Mouse (Mus musculus) hindbrain, embryonic 14.5 days (tissue): ENCODE measurements around the gene Dock3. TPM values are rescaled to one million over a fixed set of nuclear protein-coding genes. Genes with fewer than 3 reads are reported as not detected.
"Not testable (repeated sequence)": the region's sequence is repeated elsewhere in the genome, so short reads cannot be mapped to it uniquely, and the experiment has no call there.

Experiments used
- ATAC-seq: fragments of 200-750 bp; cut with Nextera tagmentation; 2 replicates; pipeline ENCODE4 v1.8.0; 2017; ENCODE audit warnings: moderate number of reproducible peaks, mild to moderate bottlenecking, moderate TSS enrichment, moderate library complexity; ENCODE audit not compliant: low FRiP score
- DNase-seq: peaks from one replicate; pipeline ENCODE4 v3.0.0-alpha.2; 2015; ENCODE audit warnings: low spot score
- H3K27ac ChIP-seq: fragments of 300-500 bp; sonication (generic); 2 replicates; pipeline ENCODE4 v1.5.1; 2014; ENCODE audit warnings: mild to moderate bottlenecking, moderate library complexity
- H3K27me3 ChIP-seq: fragments of 300-500 bp; sonication (generic); 2 replicates; pipeline ENCODE4 v1.6.1; 2014; ENCODE audit warnings: mild to moderate bottlenecking, low read length, mixed read lengths; ENCODE audit not compliant: control insufficient read depth, insufficient read depth
- H3K36me3 ChIP-seq: fragments of 300-500 bp; sonication (generic); replicated peaks from 2 replicates; pipeline ENCODE4 v1.6.1; 2014; ENCODE audit not compliant: control insufficient read depth, insufficient read depth
- H3K4me1 ChIP-seq: fragments of 300-500 bp; sonication (generic); replicated peaks from 2 replicates; pipeline ENCODE4 v1.6.1; 2014; ENCODE audit warnings: antibody characterized with exemption, low read length, mixed read lengths; ENCODE audit not compliant: control insufficient read depth, insufficient read depth
- H3K4me2 ChIP-seq: fragments of 300-500 bp; sonication (generic); replicated peaks from 2 replicates; pipeline ENCODE4 v1.6.1; 2014; ENCODE audit warnings: mild to moderate bottlenecking, moderate library complexity
- H3K4me3 ChIP-seq: fragments of 300-500 bp; sonication (generic); replicated peaks from 2 replicates; pipeline ENCODE4 v1.5.1; 2014; ENCODE audit warnings: mild to moderate bottlenecking, low read length
- H3K9ac ChIP-seq: fragments of 300-500 bp; sonication (generic); 2 replicates; pipeline ENCODE4 v1.6.1; 2014
- H3K9me3 ChIP-seq: fragments of 300-500 bp; sonication (generic); 2 replicates; pipeline ENCODE4 v1.6.1; 2016; ENCODE audit warnings: low read length; ENCODE audit not compliant: control insufficient read depth
- WGBS: fragments of 180-500 bp; shearing (Covaris S2); extraction: QIAGEN DNeasy Blood & Tissue Kit; methylation state at CpG from one replicate; pipeline ENCODE4 v1.1.7; 2014; 5-methylcytosine and 5-hydroxymethylcytosine counted together
- polyA plus RNA-seq: library from polyadenylated mRNA; unstranded; fragments of >200 nt; fragmentation: Nextera tagmentation; extraction: Ambion mirVana; gene quantifications from 2 replicates; pipeline ENCODE4 v1.2.1, GENCODE M21; 2014

Dock3 gene
- polyA plus RNA-seq, 1 experiment from 2014 or later = 25.7 TPM

- Histone ChIP-seq H3K36me3 (no peaks in the 10 kb centered on the region), H3K4me3 (no peak overlapping the region), H3K9ac (no peak overlapping the region), H3K4me1 (peaks cover 13% of the 10 kb centered on the region; the same call in 1 of the 2 replicates), H3K9me3 (no peaks in the 10 kb centered on the region), H3K27me3 (no peaks in the 10 kb centered on the region), H3K27ac (no peak overlapping the region), H3K4me2 (no peak overlapping the region)
- 71% methylated on average over 6 of the region's 6 CpGs for WGBS
- no peak for ATAC-seq
- no peak for DNase-seq
Observed at GRCm38 (mm10) chr9:107249154-107249553, 17.4 kb upstream of the Dock3 start.

- Histone ChIP-seq H3K4me2 (no peak overlapping the region), H3K4me3 (no peak overlapping the region), H3K4me1 (no peaks in the 10 kb centered on the region), H3K36me3 (no peaks in the 10 kb centered on the region), H3K9ac (no peak overlapping the region), H3K27ac (no peak overlapping the region), H3K27me3 (no peaks in the 10 kb centered on the region), H3K9me3 (no peaks in the 10 kb centered on the region)
- 67% methylated on average over 4 of the region's 4 CpGs for WGBS
- ATAC-seq (no peak), DNase-seq (no peak)
Observed at GRCm38 (mm10) chr9:107246170-107246569, 14.5 kb upstream of the Dock3 start.

DNA sequence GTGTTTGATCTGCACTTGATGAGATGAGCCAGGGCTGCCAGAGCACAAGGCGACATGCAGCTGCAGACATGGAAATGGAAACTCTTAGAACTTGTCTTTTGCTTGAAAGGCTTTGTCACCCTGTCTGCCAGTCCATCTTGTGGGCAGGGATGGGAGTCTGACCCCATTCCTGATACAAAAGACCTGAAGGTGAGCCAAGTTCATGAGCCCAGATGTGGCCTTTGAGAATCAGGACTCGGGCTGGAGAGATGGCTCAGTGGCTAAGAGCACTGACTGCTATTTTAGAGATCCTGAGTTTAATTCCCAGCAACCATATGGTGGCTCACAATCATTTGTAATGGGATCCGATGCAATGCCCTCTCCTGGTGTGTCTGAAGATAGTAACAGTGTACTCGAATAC lies 13.6 kb upstream of the Dock3 start:
- WGBS = 90% methylated on average over 4 of the region's 4 CpGs

GRCm38 (mm10) chr9:107236151-107236550 lies 4.4 kb upstream of the Dock3 start:
- H3K27me3 ChIP-seq = peaks cover 38% of the 10 kb centered on the region
- 73% methylated on average over 5 of the region's 5 CpGs for WGBS

More for the DNA sequence above, 13.6 kb upstream of the Dock3 start:
- ATAC-seq (no peak), DNase-seq (no peak)
- Histone ChIP-seq H3K4me3 (no peak overlapping the region), H3K27me3 (no peaks in the 10 kb centered on the region), H3K4me2 (no peak overlapping the region), H3K4me1 (no peaks in the 10 kb centered on the region), H3K27ac (no peak overlapping the region), H3K9ac (no peak overlapping the region), H3K36me3 (no peaks in the 10 kb centered on the region), H3K9me3 (no peaks in the 10 kb centered on the region)

DNA sequence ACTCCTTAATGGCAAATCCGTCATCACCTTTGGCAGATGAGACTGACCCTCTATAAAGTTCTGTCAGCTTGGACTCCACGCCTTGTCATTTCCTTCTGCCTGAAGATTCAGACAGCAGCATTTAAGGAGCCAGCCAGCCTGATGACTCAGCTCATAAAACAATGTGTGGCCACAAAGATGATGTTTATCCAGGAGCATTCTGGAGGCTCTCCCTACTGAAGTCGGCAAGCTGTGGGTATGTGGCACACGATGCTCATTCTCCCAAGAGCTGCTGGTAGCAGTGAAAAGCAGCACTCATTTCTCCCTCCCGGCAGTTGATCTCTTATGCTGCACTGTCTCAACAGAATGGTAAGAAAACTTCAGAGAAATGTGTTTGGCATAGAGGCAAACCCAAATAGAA lies 3.6 kb upstream of the Dock3 start:
- peaks cover 38% of the 10 kb centered on the region for H3K27me3 ChIP-seq
- no peak overlapping the region for H3K9ac ChIP-seq
- no peak overlapping the region for H3K27ac ChIP-seq
- peaks cover 5% of the 10 kb centered on the region; the same call in 1 of the 2 replicates for H3K4me1 ChIP-seq
- no peaks in the 10 kb centered on the region for H3K36me3 ChIP-seq
- H3K4me2 ChIP-seq = no peak overlapping the region
- DNase-seq (no peak), ATAC-seq (no peak)
- WGBS = 76% methylated on average over 5 of the region's 5 CpGs
- no peaks in the 10 kb centered on the region for H3K9me3 ChIP-seq
- H3K4me3 ChIP-seq = no peak overlapping the region

More at GRCm38 (mm10) chr9:107236151-107236550, 4.4 kb upstream of the Dock3 start:
- DNase-seq (no peak), ATAC-seq (no peak)
- H3K36me3 ChIP-seq = no peaks in the 10 kb centered on the region
- 0 out of 2 replicates have a peak, but pooled peaks cover 4% of the 10 kb centered on the region for H3K4me1 ChIP-seq
- no peak overlapping the region for H3K9ac ChIP-seq
- H3K27ac ChIP-seq = no peak overlapping the region
- no peak overlapping the region for H3K4me2 ChIP-seq
- no peaks in the 10 kb centered on the region for H3K9me3 ChIP-seq
- H3K4me3 ChIP-seq = no peak overlapping the region

DNA sequence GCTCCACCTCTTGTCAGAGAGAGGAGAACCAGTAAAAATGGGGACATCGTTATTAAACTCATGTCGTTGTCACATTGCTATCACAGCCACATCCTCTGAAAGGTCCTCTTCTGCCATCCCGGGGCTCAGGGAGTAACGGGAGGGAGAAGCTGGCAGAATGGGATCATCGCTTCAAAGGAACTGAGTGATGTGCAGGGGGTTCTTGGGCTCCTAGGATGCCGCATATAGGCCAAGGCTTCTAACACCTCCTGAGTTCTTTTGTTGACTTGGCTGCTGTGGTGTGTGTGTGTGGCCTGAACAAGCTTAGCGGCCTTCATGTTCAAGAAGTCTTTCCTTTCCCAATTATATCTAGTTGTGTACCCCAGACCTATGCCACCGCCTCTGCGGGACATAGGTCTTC lies 431 bp upstream of the Dock3 start:
- H3K9me3 ChIP-seq = no peaks in the 10 kb centered on the region
- ATAC-seq (peak; percentile 16; the same call in 1 of the 2 replicates), DNase-seq (peak; percentile 38)
- H3K36me3 ChIP-seq = no peaks in the 10 kb centered on the region
- H3K4me2 ChIP-seq = peak overlapping the region; percentile 56
- peaks cover 15% of the 10 kb centered on the region for H3K4me1 ChIP-seq
- peak overlapping the region; percentile 98 for H3K9ac ChIP-seq
- peak overlapping the region; percentile 82 for H3K4me3 ChIP-seq
- 19% methylated on average over 9 of the region's 9 CpGs for WGBS
- peaks cover 41% of the 10 kb centered on the region for H3K27me3 ChIP-seq
- peak overlapping the region; percentile 96 for H3K27ac ChIP-seq

GRCm38 (mm10) chr9:107230991-107231538 lies 644 bp downstream of the Dock3 start:
- H3K9ac ChIP-seq = peak overlapping the region; percentile 98
- H3K4me3 ChIP-seq = peak overlapping the region; percentile 82
- no peaks in the 10 kb centered on the region for H3K9me3 ChIP-seq
- DNase-seq (peak; percentile 74), ATAC-seq (peak; percentile 84)
- 2% methylated on average over 29 of the region's 50 CpGs for WGBS
- H3K4me2 ChIP-seq = peak overlapping the region; percentile 56
- H3K4me1 ChIP-seq = peaks cover 15% of the 10 kb centered on the region
- H3K27ac ChIP-seq = peak overlapping the region; percentile 96
- peaks cover 31% of the 10 kb centered on the region for H3K27me3 ChIP-seq
- no peaks in the 10 kb centered on the region for H3K36me3 ChIP-seq

- Histone ChIP-seq H3K27ac (no peak overlapping the region), H3K4me1 (0 out of 2 replicates have a peak, but pooled peaks cover 3% of the 10 kb centered on the region), H3K9ac (no peak overlapping the region), H3K4me3 (no peak overlapping the region), H3K27me3 (no peaks in the 10 kb centered on the region), H3K36me3 (no peaks in the 10 kb centered on the region), H3K4me2 (no peak overlapping the region), H3K9me3 (no peaks in the 10 kb centered on the region)
- 89% methylated on average over 1 of the region's 1 CpGs for WGBS
- DNase-seq (no peak), ATAC-seq (no peak; the same call in 1 of the 2 replicates)
Observed at GRCm38 (mm10) chr9:107224597-107224996, 7.1 kb downstream of the Dock3 start.

DNA sequence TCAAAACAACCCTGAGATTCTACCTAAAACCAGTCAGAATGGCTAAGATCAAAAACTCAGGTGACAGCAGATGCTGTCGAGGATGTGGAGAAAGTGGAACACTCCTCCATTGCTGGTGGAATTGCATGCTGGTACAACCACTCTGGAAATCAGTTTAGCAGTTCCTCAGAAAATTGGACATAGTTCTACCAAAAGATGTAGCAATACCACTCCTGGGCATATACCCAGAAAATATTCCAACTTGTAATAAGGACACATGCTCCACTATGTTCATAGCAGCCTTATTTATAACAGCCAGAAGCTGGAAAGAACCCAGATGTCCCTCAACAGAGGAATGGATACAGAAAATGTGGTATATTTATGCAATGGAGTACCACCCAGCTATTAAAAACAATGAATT lies 56.9 kb downstream of the Dock3 start:
- not testable (repeated sequence) for H3K4me2 ChIP-seq, H3K27me3 ChIP-seq, ATAC-seq, H3K36me3 ChIP-seq, H3K27ac ChIP-seq, H3K4me1 ChIP-seq, H3K4me3 ChIP-seq, H3K9me3 ChIP-seq, DNase-seq, H3K9ac ChIP-seq
- 86% methylated on average over 1 of the region's 1 CpGs for WGBS

DNA sequence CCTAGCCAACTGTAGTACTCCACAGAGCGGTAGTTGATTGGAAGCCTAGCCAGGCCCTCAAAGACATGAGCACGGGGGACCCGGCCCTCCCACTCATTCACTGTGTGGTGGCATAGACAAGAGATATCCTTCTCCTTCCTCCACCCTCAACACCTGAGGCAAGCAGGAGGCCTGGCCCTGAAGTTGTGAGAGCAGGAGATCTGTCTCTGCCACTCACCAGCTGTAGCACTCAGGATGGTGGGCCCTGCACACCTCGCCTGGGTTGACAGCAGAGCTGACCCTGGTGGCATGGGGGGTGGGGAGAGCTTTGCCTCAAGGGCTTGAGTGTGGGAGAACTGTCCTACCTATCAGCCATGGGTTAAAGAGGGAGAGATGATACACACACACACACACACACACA lies 65.9 kb downstream of the Dock3 start:
- H3K4me1 ChIP-seq = no peaks in the 10 kb centered on the region
- whole genome bisulfite sequencing = 88% methylated on average over 4 of the region's 4 CpGs
- H3K36me3 ChIP-seq = no peaks in the 10 kb centered on the region
- H3K9me3 ChIP-seq = no peaks in the 10 kb centered on the region
- no peak overlapping the region for H3K9ac ChIP-seq
- no peak overlapping the region for H3K27ac ChIP-seq
- no peak for DNase-seq
- H3K27me3 ChIP-seq = no peaks in the 10 kb centered on the region
- no peak overlapping the region for H3K4me2 ChIP-seq
- ATAC-seq = no peak
- no peak overlapping the region for H3K4me3 ChIP-seq
